Mouse (Mus musculus): ENCODE data around the gene Prcc.

DNA sequence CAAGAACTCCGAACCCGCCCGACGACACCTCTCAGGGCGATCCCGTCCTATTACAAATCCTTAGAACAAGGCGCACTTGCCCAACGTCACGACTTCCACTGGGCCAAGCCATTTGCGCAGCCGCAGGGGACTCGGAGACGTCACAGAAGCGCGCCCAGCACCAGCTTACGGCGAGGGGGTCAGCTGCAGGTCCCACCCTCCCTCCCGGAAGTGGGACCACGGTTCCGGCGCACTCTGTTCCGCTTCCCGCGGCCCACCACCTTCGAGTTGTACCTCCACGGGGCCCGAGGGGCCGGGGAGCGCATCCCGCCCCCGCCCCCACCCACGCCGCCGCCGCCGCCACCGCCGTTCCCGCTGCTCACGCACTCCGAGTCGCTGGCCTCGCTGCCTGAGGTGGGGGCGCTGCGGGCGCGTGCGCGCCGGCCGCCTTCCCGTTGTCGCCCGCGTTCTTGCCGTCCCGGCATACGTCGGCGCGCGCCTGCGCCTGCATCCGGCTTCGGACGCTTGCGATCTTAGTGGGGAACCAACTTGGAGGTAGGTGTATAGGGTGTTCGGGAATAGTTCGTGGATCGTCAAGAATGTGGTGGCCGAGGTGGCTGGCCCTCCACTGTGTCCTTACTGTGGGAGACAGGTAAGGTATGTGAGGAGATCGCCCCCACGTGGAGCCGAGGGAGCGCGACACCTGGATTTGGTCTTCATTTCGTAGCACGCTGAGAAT is 44.8 kb upstream of the Prcc start, which contains the start of the genes Isg20l2 and Rrnad1:
- TF ChIP-seq POLR2A (IDR thresholded peaks at IDR 0.05; ENCODE audit: low read depth, low read length) (peak; percentile 63), CTCF (IDR thresholded peaks at IDR 0.05; ENCODE audit: extremely low read depth, insufficient read length, insufficient replicate concordance, low read depth, low read length) (peak; percentile 80)

Measured in small intestine, adult 2 months (tissue).